Mouse (Mus musculus) heart, adult 8-10 months (tissue): ENCODE measurements around the gene Arhgef17. TPM values are rescaled to one million over a fixed set of nuclear protein-coding genes. Genes with fewer than 3 reads are reported as not detected.
"Not testable (repeated sequence)": the region's sequence is repeated elsewhere in the genome, so short reads cannot be mapped to it uniquely, and the experiment has no call there.

Source experiments
- DNase-seq: peaks from one replicate; pipeline ENCODE4 v3.0.0; 2022; ENCODE audit warnings: low spot score
- microRNA-seq: library from miRNA; unstranded; fragments of <30 nt; microRNA quantifications from one replicate; pipeline ENCODE4 v1.2.0, GENCODE M21; 2022
- total RNA-seq, 4 experiments: library from RNA; stranded (reverse); gene quantifications; 2 replicates each; pipeline ENCODE4 v1.2.4; 2022

Arhgef17 gene
- total RNA-seq, 4 experiments from 2014 or later = 25.0 to 36.6 (median 28.1) TPM

DNA sequence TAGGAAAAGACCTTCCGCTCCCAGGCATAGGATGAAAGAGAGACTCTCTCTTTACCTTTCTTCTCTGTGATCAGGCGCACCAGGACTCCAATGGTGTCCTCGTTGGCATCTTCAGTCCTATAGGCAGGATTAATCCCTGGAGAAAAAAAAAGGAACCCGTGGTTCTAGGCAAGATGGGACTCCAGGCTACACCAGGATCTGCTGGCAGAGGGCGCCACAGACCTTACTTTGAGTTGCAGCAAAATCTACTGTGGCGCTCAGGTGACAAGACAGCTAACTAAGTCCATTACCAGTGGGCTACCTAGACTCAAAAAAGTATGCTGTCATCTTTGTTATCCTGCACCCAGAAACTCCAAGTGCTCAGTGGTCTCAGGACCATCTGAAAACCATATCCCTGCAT lies 83.2 kb downstream of the Arhgef17 start:
- peak; percentile 60 for DNase-seq

DNA sequence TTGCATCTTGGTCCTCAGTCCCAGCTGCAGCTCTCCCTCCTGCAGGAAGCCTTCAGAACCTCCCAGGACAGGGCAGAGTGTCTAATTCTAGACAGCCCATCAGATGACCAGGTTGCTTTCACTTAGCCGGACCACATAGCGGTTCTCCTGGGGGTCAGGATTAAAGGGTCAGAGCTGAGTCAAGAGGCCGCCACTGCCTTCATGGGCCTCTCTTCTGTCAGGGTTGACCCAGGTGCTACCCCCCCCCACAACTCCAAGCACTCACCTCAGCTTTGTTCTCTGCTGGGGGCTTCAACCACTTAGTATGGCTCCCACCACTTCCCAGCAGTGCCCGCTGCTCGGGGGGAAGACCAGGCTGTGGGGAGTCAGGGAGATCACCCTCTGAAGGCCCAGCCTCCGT lies 84.8 kb downstream of the Arhgef17 start:
- no peak for DNase-seq

DNA sequence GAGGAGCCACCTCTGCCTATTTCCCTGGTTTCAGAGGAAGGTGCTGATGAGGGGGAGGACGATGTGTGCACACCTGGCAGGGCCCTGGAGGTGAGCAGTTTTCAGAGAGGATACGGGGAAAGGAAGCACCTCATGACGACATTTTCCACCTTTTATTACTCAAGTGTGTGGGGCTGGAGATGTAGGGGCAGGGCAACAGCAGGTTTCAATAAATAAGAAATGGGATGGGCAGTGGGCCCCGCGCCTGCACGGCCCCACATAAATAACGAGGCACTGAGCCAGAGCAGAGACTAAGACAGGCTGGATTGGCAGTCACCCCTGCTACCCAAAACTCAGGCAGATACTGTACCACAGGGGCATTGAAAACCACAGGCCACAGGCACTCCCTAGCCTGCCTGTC lies 85.9 kb downstream of the Arhgef17 start:
- DNase-seq = not testable (repeated sequence)

DNA sequence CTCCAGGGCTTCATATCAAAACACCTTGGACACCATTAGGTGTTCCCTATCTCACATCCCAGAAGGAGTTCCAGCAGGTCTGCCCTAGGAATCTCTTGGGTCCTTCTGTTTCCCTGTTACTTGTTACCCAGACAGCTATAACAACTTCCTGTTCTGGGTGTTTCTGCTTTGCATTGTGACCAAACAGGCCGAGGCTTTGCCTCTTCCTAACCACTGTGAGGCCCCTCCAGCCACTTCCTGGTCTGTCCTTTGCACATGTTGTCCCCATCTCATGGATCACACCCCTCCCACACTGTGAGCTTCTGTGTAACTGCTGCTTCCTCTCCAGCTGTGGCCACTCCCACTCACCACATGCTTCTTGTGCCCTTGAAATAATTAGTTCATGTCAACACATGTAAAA lies 86.5 kb downstream of the Arhgef17 start:
- DNase-seq = peak; percentile 69

DNA sequence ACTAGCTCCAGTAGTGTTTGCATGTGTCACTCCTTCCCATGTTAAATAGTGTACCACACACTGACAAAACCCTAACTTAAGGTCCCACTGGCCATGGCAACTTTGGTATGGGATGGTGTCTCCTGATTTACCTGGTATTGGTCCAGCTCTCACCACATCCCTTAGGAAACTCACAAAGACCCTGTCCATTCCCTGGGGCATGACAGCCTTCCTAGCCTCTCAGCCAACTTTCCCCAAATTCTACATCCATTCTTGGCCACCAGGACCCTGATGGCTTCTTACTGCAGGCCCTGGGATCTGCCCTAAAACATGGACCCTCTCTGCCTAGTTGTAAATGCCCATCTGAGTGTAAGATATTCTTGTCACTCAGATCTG lies 86.9 kb downstream of the Arhgef17 start:
- DNase-seq = no peak

DNA sequence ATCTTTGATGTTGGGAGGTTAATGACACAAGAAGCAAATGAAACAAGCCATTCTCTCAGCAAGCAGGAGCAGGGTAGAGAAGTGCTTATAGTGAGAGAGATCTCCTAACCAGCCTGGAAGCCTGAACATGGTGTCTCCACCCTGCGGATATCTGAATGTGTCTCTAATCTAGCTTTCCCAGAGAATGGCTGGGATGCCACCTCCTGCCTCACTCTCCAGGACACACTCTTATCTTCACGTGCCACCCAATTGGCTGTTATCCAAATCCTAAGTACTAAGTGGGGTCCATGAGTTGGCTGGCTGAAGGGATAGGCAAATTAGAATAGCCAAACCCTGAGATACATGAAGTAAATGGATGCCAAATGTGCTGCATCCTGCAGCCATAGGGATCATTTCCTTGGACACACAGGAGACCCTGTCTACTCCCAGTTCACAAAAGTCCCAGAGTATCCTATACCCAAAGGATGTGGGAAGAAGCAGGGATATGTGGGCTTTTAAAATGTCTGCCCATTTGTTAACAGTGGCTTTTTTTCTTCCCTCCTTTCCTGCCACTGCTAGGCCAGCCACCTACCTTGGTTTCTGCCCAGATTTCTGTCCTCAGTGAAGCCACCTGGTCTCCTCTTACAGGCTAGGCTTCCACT lies 87.4 kb downstream of the Arhgef17 start:
- DNase-seq = no peak

DNA sequence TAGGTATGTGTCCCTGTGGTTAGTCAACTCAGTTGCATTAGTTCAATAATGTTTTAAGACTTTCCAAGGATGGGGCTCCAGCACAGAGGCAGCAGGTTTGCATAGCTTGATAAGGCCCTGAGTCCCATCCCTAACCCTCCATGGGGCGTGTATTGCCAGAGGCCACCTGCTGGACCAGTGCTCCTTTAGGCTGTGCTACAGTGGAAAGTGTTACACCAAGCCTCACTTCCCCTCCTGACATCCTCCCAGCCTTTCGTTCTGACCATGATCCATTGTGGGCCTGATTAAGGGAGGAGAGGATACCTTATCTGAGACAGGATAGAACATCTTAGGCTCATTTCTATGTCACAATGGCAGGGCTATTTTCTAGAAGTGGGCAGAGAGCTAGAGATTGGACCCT lies 88.0 kb downstream of the Arhgef17 start:
- no peak for DNase-seq

DNA sequence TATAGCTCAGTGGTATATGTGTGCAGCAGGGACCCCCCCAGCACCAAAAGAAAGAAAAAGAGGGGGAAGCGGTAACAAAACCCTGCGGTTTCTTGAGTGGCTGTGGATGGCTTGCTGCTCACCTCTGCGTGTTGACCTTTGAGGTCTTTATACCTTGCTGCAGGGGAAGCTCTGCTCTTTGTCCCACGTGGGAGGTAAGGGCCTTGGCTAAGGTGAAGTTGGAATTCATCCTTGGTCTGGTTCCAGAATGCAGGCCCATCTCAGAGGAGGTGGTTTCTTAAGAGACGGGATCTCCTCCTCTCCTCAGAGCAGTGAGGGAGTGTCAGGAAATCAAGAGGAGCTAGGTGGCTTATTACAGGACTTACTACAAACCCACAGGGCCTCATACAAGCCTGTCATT lies 89.7 kb downstream of the Arhgef17 start:
- DNase-seq = no peak

DNA sequence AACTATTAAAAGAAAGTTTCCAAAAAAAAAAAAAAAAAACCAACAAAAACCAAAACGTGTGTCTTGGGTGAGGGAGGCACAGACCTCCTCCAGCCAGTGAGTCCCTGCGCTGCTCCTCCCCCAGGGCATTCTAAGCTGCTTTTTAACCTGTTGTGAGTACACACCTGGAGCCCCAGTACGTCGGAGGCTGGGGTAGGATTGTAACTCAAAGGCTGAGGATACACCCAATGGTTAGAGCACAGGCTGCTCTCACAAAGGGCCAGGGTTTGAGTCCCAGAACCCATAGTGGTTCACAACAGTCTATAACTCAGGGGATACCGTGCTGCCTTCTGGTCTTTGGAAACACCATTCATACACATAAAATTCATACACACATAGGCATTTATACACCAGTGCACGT lies 90.3 kb downstream of the Arhgef17 start:
- DNase-seq = no peak

DNA sequence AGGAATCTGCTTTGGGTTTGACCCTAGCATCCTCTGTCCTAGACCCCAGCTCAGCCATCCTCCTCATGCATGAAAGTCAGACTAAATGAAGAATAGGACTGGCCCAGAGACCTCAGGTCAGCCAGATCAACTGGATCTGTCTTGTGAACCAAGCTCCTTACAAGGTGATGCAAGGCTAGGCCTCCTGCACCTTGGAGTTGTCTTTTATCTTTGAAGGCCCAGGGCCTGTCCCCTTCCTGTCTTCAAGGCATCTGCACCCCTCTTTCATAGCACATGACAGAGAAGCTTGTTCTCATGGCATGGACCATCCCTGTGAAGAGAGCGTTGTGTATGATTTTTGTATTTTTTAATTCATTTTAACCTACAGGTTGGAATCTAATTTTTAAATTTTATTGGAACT lies 91.0 kb downstream of the Arhgef17 start:
- DNase-seq = no peak

DNA sequence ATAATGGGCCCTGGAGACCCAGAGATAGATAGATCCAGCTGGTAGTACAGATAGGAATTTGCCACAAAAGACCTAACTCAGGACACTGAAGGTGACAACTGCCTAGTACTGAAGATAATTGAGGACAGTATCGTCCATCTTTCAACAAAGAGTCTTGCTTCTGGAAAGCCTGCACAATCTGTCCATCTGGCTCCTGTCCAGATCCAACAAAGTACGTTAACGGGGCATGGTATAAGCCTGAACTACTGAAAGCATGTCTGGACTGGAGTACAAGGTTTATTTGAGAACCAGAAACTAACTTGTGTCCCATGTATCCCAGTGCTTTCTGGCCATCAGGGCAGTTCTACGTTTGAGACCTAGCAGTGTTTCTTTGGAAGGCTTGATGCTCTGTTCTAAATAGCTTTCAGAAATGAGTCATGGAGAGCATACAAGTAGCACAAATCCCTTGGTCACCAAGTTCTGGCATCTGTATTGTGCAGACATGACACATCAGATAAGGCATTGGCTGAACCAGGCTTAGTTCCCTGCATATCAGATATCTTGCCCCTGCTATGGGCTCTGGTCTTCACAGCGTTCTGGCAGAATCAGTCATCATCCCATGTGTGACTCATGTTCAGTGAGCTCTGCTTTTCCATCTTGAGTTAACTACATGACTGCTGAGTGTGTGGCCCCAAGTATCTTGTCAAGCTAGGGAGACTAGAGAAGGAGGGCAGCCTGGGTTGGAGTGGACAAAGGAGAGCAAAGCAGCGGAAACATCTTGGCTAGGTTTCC lies 92.1 kb downstream of the Arhgef17 start:
- no peak for DNase-seq

DNA sequence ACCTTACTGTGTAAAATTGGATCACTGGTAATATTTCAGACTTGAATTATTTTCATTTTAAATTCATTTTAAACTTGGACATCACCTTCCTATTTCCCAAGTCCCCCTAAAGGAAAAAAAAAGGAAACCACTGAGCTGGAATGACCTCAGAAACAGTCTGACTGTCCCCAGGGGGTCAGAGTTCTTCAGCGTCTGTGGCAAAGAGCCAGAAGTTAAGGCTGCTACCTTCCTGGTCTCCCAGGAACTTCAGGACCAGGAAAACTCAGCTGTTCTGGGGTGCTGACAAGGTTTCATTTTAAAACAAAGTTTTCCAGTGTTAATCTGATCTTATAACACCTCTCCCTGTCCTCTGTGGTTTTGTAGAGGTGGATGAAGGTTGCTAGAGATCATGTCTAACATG lies 94.2 kb downstream of the Arhgef17 start:
- DNase-seq = no peak

DNA sequence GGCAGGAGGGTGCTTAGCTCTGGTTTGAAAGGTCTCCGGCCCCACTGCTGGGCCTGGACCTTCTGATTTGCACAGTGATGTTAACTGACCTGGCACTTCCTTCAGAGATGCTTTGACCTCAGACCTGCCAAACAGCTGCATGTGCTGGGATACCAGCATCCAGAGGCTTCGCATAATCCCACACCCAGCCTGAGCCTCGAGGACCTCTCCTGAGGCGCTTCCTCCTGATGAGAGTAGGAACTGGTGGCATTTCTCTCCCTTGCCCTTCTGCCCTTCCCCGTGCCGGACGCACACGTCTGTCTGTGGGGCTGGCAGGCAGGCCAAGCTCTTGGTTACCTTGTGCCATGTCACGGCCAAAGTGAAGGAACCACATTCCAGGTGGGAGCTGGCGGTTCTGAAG lies 95.2 kb downstream of the Arhgef17 start:
- DNase-seq = no peak

DNA sequence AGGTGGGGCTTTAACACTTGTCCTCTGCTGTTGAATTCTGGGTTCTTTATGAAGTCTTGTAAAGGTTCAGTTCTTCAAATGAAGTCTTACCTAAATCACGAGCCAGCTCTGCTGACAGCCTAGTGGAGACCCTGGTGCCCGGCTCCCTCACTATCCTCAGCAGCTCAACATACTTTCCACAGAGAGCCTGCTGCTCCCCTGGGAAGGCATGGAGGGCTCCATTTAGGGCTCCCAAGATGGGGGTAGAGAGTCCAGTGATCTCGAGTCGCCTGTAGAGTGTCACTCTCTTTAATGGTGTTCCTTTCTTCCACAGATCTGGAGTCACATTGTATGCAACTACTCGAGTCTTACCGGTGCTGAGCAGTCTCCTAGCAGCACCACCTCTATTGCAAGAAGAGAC lies 96.2 kb downstream of the Arhgef17 start:
- no peak for DNase-seq

DNA sequence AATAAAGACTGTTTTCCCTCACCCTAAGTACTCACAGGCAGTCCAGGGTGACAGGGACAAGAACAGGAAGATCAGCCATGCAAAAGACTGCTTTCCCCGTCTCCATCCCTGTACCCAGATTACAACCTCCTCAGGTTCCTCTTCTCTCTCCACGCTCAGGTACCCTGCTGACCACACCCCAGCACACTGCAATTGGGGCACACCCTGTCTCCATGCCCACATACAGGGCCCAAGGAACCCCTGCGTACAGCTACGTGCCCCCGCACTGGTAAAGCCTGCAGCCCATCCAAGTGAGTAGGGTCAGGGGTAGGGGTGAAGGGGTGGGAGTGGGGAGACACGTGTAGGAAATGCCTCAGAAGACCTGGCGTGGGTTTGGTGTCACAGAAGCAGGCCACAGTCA lies 96.7 kb downstream of the Arhgef17 start:
- DNase-seq = no peak

DNA sequence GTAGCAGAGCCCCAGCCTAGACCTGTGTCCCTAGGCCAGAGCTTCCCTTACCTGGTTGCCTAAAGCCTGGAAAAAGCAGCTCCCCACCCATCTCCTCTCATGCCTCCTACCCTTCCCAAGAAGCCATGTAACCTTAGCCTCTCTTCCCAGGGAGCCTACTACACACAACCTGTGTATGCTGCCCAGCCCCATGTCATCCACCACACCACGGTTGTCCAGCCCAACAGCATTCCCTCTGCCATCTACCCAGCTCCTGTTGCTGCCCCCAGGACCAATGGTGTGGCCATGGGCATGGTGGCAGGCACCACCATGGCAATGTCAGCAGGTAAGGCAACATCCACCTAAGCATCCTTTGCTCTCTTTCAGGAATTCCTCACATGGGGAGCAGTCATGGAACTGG lies 98.0 kb downstream of the Arhgef17 start:
- no peak for DNase-seq

DNA sequence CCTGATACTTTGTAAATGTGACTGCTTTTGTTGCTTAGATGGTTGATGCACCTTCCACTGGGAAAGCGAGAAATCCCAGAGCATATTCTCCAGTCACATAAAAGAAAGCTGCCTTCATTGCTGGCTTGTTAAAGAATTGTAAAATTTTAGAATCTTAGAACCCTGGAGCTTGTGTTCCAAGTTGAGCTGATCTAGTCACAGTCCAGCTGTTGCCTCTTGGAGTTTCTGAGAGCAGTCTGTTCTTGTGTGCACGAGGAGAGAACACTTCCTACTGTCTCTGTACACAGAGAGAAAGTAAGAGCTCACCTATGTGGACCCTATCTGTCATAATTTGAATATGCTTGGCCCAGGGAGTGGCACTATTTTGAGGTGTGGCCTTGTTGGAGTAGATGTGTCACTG lies 103.4 kb downstream of the Arhgef17 start:
- no peak for DNase-seq

DNA sequence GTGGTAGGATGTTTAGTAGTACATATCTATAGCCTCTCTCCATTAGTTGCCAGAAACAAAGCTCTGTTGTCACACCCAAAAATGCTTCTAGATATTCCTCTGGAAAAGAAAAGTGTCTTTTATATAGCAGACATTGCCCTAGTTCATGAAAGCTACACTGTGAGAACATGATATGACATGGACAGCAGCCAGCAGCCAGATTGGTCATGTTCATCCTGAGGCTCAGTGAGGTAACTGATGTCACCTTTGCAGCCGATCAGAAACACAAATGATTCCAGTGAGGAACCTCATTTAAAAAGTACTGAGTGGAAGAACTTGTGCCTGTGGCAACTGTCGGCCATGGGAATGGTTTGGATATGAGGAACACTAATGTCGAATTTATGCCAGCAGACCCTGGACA lies 107.2 kb downstream of the Arhgef17 start:
- DNase-seq = no peak

Small RNA genes lying within 50 kb of the gene (microRNA-seq; reads per million reads assigned to microRNA genes)
- 194 reads per million, percentile 66 among the genes with 10 or more reads in this experiment for gene Mir3102

Other genes starting within 250 kb of the Arhgef17 start
- gene Fam168a, start 225.5 kb downstream of the Arhgef17 start, total RNA-seq = 10 to 100 TPM; 32.7 to 35.7 (median 34.1) TPM
- gene Relt, start 68.7 kb downstream of the Arhgef17 start, total RNA-seq = 1 to 10 TPM; 3.8 to 4.1 (median 3.9) TPM
- 1 to 10 TPM; 2.7 to 4.0 (median 3.3) TPM for gene P2ry6, start 42.5 kb upstream of the Arhgef17 start, total RNA-seq
- gene P2ry2, start 80.8 kb upstream of the Arhgef17 start, total RNA-seq = 10 to 100 TPM; 24.6 to 27.7 (median 27.2) TPM
- 10 to 100 TPM; 17.2 to 23.8 (median 19.1) TPM for gene Fchsd2, start 160.8 kb upstream of the Arhgef17 start, total RNA-seq